Mouse (Mus musculus) lung, embryonic 14.5 days (tissue): ENCODE results near the gene Mapre1. TPM values are rescaled to one million over a fixed set of nuclear protein-coding genes. Genes with fewer than 3 reads are reported as not detected.
"Not testable (repeated sequence)": the region's sequence is repeated elsewhere in the genome, so short reads cannot be mapped to it uniquely, and the experiment has no call there.

ENCODE experiments used
- ATAC-seq: fragments of 200-750 bp; cut with Nextera tagmentation; 2 replicates; pipeline ENCODE4 v1.8.0; 2017; ENCODE audit warnings: mild to moderate bottlenecking, moderate TSS enrichment, moderate library complexity; ENCODE audit not compliant: insufficient read depth
- DNase-seq: peaks from one replicate; pipeline ENCODE4 v3.0.0-alpha.2; 2015
- H3K27ac ChIP-seq: fragments of 300-500 bp; sonication (generic); 2 replicates; pipeline ENCODE4 v1.5.1; 2014; ENCODE audit warnings: low read depth, mild to moderate bottlenecking, moderate library complexity
- H3K27me3 ChIP-seq: fragments of 300-500 bp; sonication (generic); 2 replicates; pipeline ENCODE4 v1.6.1; 2014; ENCODE audit warnings: low read length, control low read depth; ENCODE audit not compliant: insufficient read depth
- H3K36me3 ChIP-seq: fragments of 300-500 bp; sonication (generic); 2 replicates; pipeline ENCODE4 v1.6.1; 2014; ENCODE audit warnings: control low read depth; ENCODE audit not compliant: insufficient read depth
- H3K4me1 ChIP-seq: fragments of 300-500 bp; sonication (generic); 2 replicates; pipeline ENCODE4 v1.6.1; 2014; ENCODE audit warnings: antibody characterized with exemption, control low read depth; ENCODE audit not compliant: insufficient read depth
- H3K4me2 ChIP-seq: fragments of 300-500 bp; sonication (generic); 2 replicates; pipeline ENCODE4 v1.6.1; 2014; ENCODE audit warnings: mild to moderate bottlenecking
- H3K4me3 ChIP-seq: fragments of 300-500 bp; sonication (generic); 2 replicates; pipeline ENCODE4 v1.5.1; 2014; ENCODE audit warnings: low read depth, low read length
- H3K9ac ChIP-seq: fragments of 300-500 bp; sonication (generic); 2 replicates; pipeline ENCODE4 v1.6.1; 2014
- H3K9me3 ChIP-seq: fragments of 300-500 bp; sonication (generic); 2 replicates; pipeline ENCODE4 v1.6.1; 2016; ENCODE audit warnings: low read depth, low read length, control low read depth
- CTCF ChIP-seq: IDR thresholded peaks from 2 replicates; pipeline ENCODE4 v1.5.1; 2016; ENCODE audit warnings: antibody characterized with exemption, low read depth
- WGBS: fragments of 180-500 bp; shearing (Covaris S2); extraction: QIAGEN DNeasy Blood & Tissue Kit; methylation state at CpG from one replicate; pipeline ENCODE4 v1.1.7; 2014; 5-methylcytosine and 5-hydroxymethylcytosine counted together
- polyA plus RNA-seq: library from polyadenylated mRNA; unstranded; fragments of >200 nt; fragmentation: Nextera tagmentation; extraction: Ambion mirVana; gene quantifications from 2 replicates; pipeline ENCODE4 v1.2.1, GENCODE M21; 2014

Mapre1 gene
- polyA plus RNA-seq: 235 and 264 TPM in 2 replicates

GRCm38 (mm10) chr2:153740500-153741436 lies at the start of gene Mapre1:
TSS of gene Mapre1 (plus strand) at chr2:153741274.
- Histone ChIP-seq H3K36me3 (no peaks in the 10 kb centered on the region; the same call in 1 of the 2 replicates), H3K4me3 (peak within 1 kb of the TSS; percentile 87), H3K27ac (peak within 1 kb of the TSS; percentile 93), H3K4me1 (peaks cover 12% of the 10 kb centered on the region; the same call in 1 of the 2 replicates), H3K27me3 (no peaks in the 10 kb centered on the region), H3K9ac (peak within 1 kb of the TSS; percentile 91), H3K9me3 (no peaks in the 10 kb centered on the region), H3K4me2 (peak within 1 kb of the TSS; percentile 72)
- no peak for TF ChIP-seq CTCF
- DNase-seq (peak; percentile 100), ATAC-seq (peak; percentile 96)
- WGBS: 10% methylated on average over 58 of the region's 58 CpGs

GRCm38 (mm10) chr2:153693413-153693812 lies 47.7 kb upstream of the Mapre1 start:
- H3K4me1 ChIP-seq, H3K27ac ChIP-seq, H3K9me3 ChIP-seq, H3K9ac ChIP-seq, H3K4me3 ChIP-seq, H3K27me3 ChIP-seq, DNase-seq, ATAC-seq, H3K36me3 ChIP-seq, H3K4me2 ChIP-seq: not testable (repeated sequence)
- 77% methylated on average over 7 of the region's 7 CpGs for WGBS

- Histone ChIP-seq H3K4me2 (no peak overlapping the region), H3K4me3 (no peak overlapping the region), H3K4me1 (no peaks in the 10 kb centered on the region), H3K27ac (no peak overlapping the region), H3K9ac (no peak overlapping the region), H3K36me3 (no peaks in the 10 kb centered on the region), H3K9me3 (no peaks in the 10 kb centered on the region), H3K27me3 (no peaks in the 10 kb centered on the region)
- ATAC-seq: no peak
- peak; percentile 63 for DNase-seq
- 62% methylated on average over 19 of the region's 19 CpGs for WGBS
- peak; percentile 78 for TF ChIP-seq CTCF
These were observed 46.5 kb upstream of the Mapre1 start for GRCm38 (mm10) chr2:153694462-153695085.

- H3K9me3 ChIP-seq: no peaks in the 10 kb centered on the region
- no peak for ATAC-seq
- no peaks in the 10 kb centered on the region for H3K27me3 ChIP-seq
- no peak within 1 kb of the TSS for H3K27ac ChIP-seq
- H3K9ac ChIP-seq: no peak within 1 kb of the TSS
- DNase-seq: no peak
- no peak within 1 kb of the TSS for H3K4me2 ChIP-seq
- no peaks in the 10 kb centered on the region for H3K4me1 ChIP-seq
- no peak within 1 kb of the TSS for H3K4me3 ChIP-seq
- H3K36me3 ChIP-seq: no peaks in the 10 kb centered on the region
- TF ChIP-seq CTCF: no peak
These were observed 44.7 kb upstream of the Mapre1 start, which contains the start of gene Dnmt3c for GRCm38 (mm10) chr2:153696352-153696751. TSS of gene Dnmt3c (plus strand) at chr2:153696652.

GRCm38 (mm10) chr2:153703389-153703788 lies 37.7 kb upstream of the Mapre1 start:
- Histone ChIP-seq H3K27ac (no peak overlapping the region), H3K27me3 (no peaks in the 10 kb centered on the region), H3K4me2 (no peak overlapping the region), H3K9ac (no peak overlapping the region), H3K9me3 (no peaks in the 10 kb centered on the region), H3K4me1 (no peaks in the 10 kb centered on the region), H3K4me3 (no peak overlapping the region), H3K36me3 (no peaks in the 10 kb centered on the region)
- WGBS: 37% methylated on average over 6 of the region's 6 CpGs
- DNase-seq (no peak), ATAC-seq (no peak)
- no peak for TF ChIP-seq CTCF

- DNase-seq (peak; percentile 85), ATAC-seq (peak; percentile 60; the same call in 1 of the 2 replicates)
- Histone ChIP-seq H3K4me2 (no peak overlapping the region), H3K27me3 (no peaks in the 10 kb centered on the region), H3K27ac (no peak overlapping the region), H3K4me1 (peaks cover 3% of the 10 kb centered on the region; the same call in 1 of the 2 replicates), H3K9me3 (no peaks in the 10 kb centered on the region), H3K36me3 (no peaks in the 10 kb centered on the region), H3K4me3 (no peak overlapping the region), H3K9ac (no peak overlapping the region)
- 37% methylated on average over 8 of the region's 8 CpGs for WGBS
- peak; percentile 87 for TF ChIP-seq CTCF
These were observed 30.3 kb upstream of the Mapre1 start for GRCm38 (mm10) chr2:153710701-153711330.

GRCm38 (mm10) chr2:153712646-153713091 lies 28.4 kb upstream of the Mapre1 start:
- peak overlapping the region; percentile 76 for H3K27ac ChIP-seq
- H3K27me3 ChIP-seq: no peaks in the 10 kb centered on the region
- WGBS: 50% methylated on average over 3 of the region's 3 CpGs
- no peak for TF ChIP-seq CTCF
- H3K4me3 ChIP-seq: no peak overlapping the region
- peaks cover 3% of the 10 kb centered on the region; the same call in 1 of the 2 replicates for H3K4me1 ChIP-seq
- DNase-seq: peak; percentile 44
- H3K9me3 ChIP-seq: no peaks in the 10 kb centered on the region
- no peak overlapping the region for H3K9ac ChIP-seq
- ATAC-seq: peak; percentile 43; the same call in 1 of the 2 replicates
- no peak overlapping the region for H3K4me2 ChIP-seq
- no peaks in the 10 kb centered on the region for H3K36me3 ChIP-seq
